Mouse (Mus musculus) cortical plate, adult 2 months (tissue): Measurements from ENCODE around the gene Pde8b.

Experiments used
- CTCF ChIP-seq: fragments of 200-500 bp; IDR thresholded peaks from 2 replicates; pipeline ENCODE4 v1.5.1; 2011; ENCODE audit warnings: mild to moderate bottlenecking, control low read depth, low read length; ENCODE audit not compliant: insufficient read depth; ENCODE audit errors: extremely low read depth
- POLR2A ChIP-seq: fragments of 200-500 bp; IDR thresholded peaks from 2 replicates; pipeline ENCODE4 v1.6.1; 2011; ENCODE audit warnings: mild to moderate bottlenecking, low read length, control low read depth; ENCODE audit not compliant: insufficient read depth; ENCODE audit errors: extremely low read depth

- TF ChIP-seq CTCF = no peak
- TF ChIP-seq POLR2A = no peak
Observed at GRCm38 (mm10) chr13:95073445-95074172, 176.5 kb downstream of the Pde8b start.
